Mouse (Mus musculus): ENCODE results near the gene Smarcd1.
A peak's percentile ranks its signal among the peaks of the same experiment; 100 is the strongest.

GRCm38 (mm10) chr15:99725341-99726155, 23.6 kb downstream of the Smarcd1 start, which contains the start of gene Cox14:
- TF ChIP-seq CTCF (IDR thresholded peaks at IDR 0.05; ENCODE audit: low read depth, low read length) (peak; percentile 98), POLR2A (IDR thresholded peaks at IDR 0.05; ENCODE audit: extremely low read depth, insufficient read depth, low read length) (peak; percentile 81; the same call in 1 of the 2 replicates)
